Mouse (Mus musculus): Measurements from ENCODE around the gene Bloc1s2. TPM values are rescaled to one million over a fixed set of nuclear protein-coding genes. Genes with fewer than 3 reads are reported as not detected.

Bloc1s2 gene
- polyA plus RNA-seq, 1 experiment: 70.4 TPM

DNA sequence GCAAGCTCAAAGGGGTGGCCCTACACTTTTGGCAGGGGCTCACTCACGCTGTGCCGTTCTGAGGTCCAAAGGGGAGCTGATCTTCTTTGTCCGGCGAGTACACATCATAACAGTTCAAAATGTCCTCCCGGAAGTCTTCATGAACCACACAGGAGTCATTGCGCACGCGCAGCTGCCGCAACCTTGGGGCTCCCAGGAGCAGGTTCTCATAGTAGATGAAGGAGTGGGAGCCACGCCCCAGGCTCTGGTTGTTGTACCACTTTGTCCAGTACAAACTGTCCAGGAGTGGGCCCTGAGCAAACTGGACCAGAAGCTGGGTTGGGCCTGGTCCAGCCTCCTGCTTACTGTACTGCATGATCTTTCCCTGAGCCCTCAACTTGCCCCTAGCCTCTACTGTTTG, 10.8 kb upstream of the Bloc1s2 start:
- Histone ChIP-seq H3K27me3 (ENCODE audit: control insufficient read depth, insufficient read depth, insufficient read length) (peaks cover 29% of the 10 kb centered on the region), H3K79me2 (ENCODE audit: control insufficient read depth, insufficient read depth) (no peaks in the 10 kb centered on the region), H3K4me3 (ENCODE audit: insufficient read depth, poor library complexity, severe bottlenecking) (no peak overlapping the region), H3ac (ENCODE audit: control insufficient read depth, insufficient read length, low read depth) (no peak overlapping the region), H3K79me3 (ENCODE audit: low read depth) (no peaks in the 10 kb centered on the region), H3K36me3 (ENCODE audit: control insufficient read depth, insufficient read depth) (no peaks in the 10 kb centered on the region)
- no peak for TF ChIP-seq MAX (IDR thresholded peaks at IDR 0.05)
- no peak for TF ChIP-seq FOSL1 (IDR thresholded peaks at IDR 0.05; ENCODE audit: insufficient read depth, low read length, poor library complexity, severe bottlenecking)
- no peak for TF ChIP-seq CEBPB (IDR thresholded peaks at IDR 0.05; ENCODE audit: low read depth)
- TF ChIP-seq USF1 (IDR thresholded peaks at IDR 0.05; ENCODE audit: low read depth): no peak
- TF ChIP-seq MYOD1 (IDR thresholded peaks at IDR 0.05; ENCODE audit: control insufficient read depth, insufficient read length, low read depth): no peak
- TF ChIP-seq CTCF (IDR thresholded peaks at IDR 0.05; ENCODE audit: control insufficient read depth, insufficient read depth, insufficient read length): no peak
- TF ChIP-seq MYOG (IDR thresholded peaks at IDR 0.05; ENCODE audit: control insufficient read depth, extremely low read depth, insufficient read length): no peak

DNA sequence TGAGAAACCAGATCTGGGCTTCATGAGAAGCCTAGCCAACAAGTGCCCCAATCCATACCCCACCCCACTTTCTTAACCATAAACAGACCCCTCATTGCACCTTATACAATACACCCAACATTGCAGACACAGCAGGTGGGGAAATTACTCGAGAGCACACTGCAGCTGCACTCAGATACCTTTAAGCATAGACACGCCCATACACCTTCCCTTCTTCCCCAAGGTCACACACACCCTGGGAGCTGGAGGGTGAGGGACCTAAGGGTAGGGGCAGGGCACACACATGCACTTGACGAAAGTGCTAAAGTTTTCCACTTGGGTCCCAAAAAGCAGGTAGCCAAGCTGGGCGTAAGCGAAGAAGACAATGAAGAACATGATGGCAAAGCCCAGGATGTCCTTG, 7.5 kb upstream of the Bloc1s2 start:
- H3K36me3 ChIP-seq (ENCODE audit: control insufficient read depth, insufficient read depth): no peaks in the 10 kb centered on the region
- no peaks in the 10 kb centered on the region for H3K79me3 ChIP-seq (ENCODE audit: low read depth)
- H3K4me3 ChIP-seq (ENCODE audit: insufficient read depth, poor library complexity, severe bottlenecking): no peak overlapping the region
- peaks cover 34% of the 10 kb centered on the region for H3K27me3 ChIP-seq (ENCODE audit: control insufficient read depth, insufficient read depth, insufficient read length)
- H3ac ChIP-seq (ENCODE audit: control insufficient read depth, insufficient read length, low read depth): no peak overlapping the region
- TF ChIP-seq FOSL1 (IDR thresholded peaks at IDR 0.05; ENCODE audit: insufficient read depth, low read length, poor library complexity, severe bottlenecking) (no peak), USF1 (IDR thresholded peaks at IDR 0.05; ENCODE audit: low read depth) (no peak), CEBPB (IDR thresholded peaks at IDR 0.05; ENCODE audit: low read depth) (no peak), MYOG (IDR thresholded peaks at IDR 0.05; ENCODE audit: control insufficient read depth, extremely low read depth, insufficient read length) (no peak), MAX (IDR thresholded peaks at IDR 0.05) (no peak), MYOD1 (IDR thresholded peaks at IDR 0.05; ENCODE audit: control insufficient read depth, insufficient read length, low read depth) (no peak), CTCF (IDR thresholded peaks at IDR 0.05; ENCODE audit: control insufficient read depth, insufficient read depth, insufficient read length) (no peak)
- no peaks in the 10 kb centered on the region for H3K79me2 ChIP-seq (ENCODE audit: control insufficient read depth, insufficient read depth)

DNA sequence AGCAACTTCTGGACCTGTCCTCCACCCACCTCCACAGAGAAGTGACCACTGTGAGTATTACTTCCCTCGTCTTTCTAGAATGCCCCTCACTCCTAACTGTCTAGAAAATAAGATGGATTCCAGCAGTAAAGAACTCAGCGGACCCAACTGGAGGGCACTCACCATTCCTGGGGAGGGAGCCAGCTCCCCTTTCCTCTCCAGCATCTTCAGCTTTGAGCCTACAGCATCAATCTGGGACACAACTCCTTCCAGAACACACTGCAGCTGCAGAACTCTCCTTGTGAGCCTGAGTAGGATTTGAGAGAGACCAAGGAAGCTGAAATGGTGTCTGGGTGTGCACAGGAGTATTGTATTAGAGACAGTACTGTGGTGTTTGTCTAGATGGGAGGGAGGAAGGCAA, 2.7 kb upstream of the Bloc1s2 start:
- H3K36me3 ChIP-seq (ENCODE audit: control insufficient read depth, insufficient read depth): peaks cover 12% of the 10 kb centered on the region
- H3ac ChIP-seq (ENCODE audit: control insufficient read depth, insufficient read length, low read depth): no peak overlapping the region
- TF ChIP-seq MAX (IDR thresholded peaks at IDR 0.05) (no peak), USF1 (IDR thresholded peaks at IDR 0.05; ENCODE audit: low read depth) (no peak), CEBPB (IDR thresholded peaks at IDR 0.05; ENCODE audit: low read depth) (no peak), MYOD1 (IDR thresholded peaks at IDR 0.05; ENCODE audit: control insufficient read depth, insufficient read length, low read depth) (no peak), FOSL1 (IDR thresholded peaks at IDR 0.05; ENCODE audit: insufficient read depth, low read length, poor library complexity, severe bottlenecking) (no peak), MYOG (IDR thresholded peaks at IDR 0.05; ENCODE audit: control insufficient read depth, extremely low read depth, insufficient read length) (no peak), CTCF (IDR thresholded peaks at IDR 0.05; ENCODE audit: control insufficient read depth, insufficient read depth, insufficient read length) (no peak)
- peaks cover 22% of the 10 kb centered on the region for H3K79me2 ChIP-seq (ENCODE audit: control insufficient read depth, insufficient read depth)
- peaks cover 11% of the 10 kb centered on the region for H3K79me3 ChIP-seq (ENCODE audit: low read depth)
- no peak overlapping the region for H3K4me3 ChIP-seq (ENCODE audit: insufficient read depth, poor library complexity, severe bottlenecking)
- peaks cover 15% of the 10 kb centered on the region for H3K27me3 ChIP-seq (ENCODE audit: control insufficient read depth, insufficient read depth, insufficient read length)

DNA sequence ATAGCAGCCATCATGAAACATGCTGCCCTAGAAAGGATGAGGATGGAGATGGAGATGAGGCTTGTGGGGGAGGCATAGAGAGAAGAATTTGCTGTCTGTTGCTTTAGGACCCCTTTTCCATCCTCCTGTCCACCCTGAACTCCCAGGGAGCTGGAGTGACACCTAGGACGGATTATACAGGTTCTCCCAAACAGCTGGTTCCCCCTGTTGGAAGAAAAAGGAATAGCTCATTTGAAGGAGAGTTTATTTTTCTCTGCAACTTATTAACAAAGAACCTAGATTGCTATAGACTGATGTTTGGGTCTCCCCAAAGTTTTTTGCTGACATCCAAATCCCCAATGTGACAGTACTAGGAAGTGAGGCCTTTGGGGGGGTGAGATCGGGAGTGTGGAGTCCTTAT, 2.1 kb upstream of the Bloc1s2 start:
- H3K27me3 ChIP-seq (ENCODE audit: control insufficient read depth, insufficient read depth, insufficient read length): peaks cover 11% of the 10 kb centered on the region
- H3K4me3 ChIP-seq (ENCODE audit: insufficient read depth, poor library complexity, severe bottlenecking): no peak overlapping the region
- TF ChIP-seq CTCF (IDR thresholded peaks at IDR 0.05; ENCODE audit: control insufficient read depth, insufficient read depth, insufficient read length): no peak
- TF ChIP-seq CEBPB (IDR thresholded peaks at IDR 0.05; ENCODE audit: low read depth): no peak
- no peak for TF ChIP-seq MYOD1 (IDR thresholded peaks at IDR 0.05; ENCODE audit: control insufficient read depth, insufficient read length, low read depth)
- TF ChIP-seq MYOG (IDR thresholded peaks at IDR 0.05; ENCODE audit: control insufficient read depth, extremely low read depth, insufficient read length): no peak
- no peak for TF ChIP-seq MAX (IDR thresholded peaks at IDR 0.05)
- TF ChIP-seq FOSL1 (IDR thresholded peaks at IDR 0.05; ENCODE audit: insufficient read depth, low read length, poor library complexity, severe bottlenecking): no peak
- H3K36me3 ChIP-seq (ENCODE audit: control insufficient read depth, insufficient read depth): peaks cover 18% of the 10 kb centered on the region
- no peak overlapping the region for H3ac ChIP-seq (ENCODE audit: control insufficient read depth, insufficient read length, low read depth)
- peaks cover 28% of the 10 kb centered on the region for H3K79me2 ChIP-seq (ENCODE audit: control insufficient read depth, insufficient read depth)
- H3K79me3 ChIP-seq (ENCODE audit: low read depth): peaks cover 13% of the 10 kb centered on the region

DNA sequence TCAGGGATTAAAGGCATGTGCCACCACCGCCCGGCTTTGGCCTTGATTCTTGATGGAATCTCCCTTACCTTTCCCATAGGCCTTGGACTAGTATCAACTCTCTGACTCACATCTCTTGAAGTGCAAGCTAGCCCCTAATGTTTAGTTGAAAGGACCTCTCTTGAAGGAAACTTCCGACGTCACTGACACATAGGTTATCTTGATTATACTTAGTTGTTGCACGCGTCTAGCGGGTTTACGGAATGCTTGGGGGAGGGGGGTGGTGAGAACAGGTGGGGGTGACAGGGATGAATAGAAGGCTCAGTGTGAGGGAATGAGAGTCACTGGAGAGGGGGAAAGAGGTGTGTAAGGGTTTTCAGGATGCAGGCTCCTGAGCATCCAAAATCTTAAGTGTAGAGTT, 705 bp upstream of the Bloc1s2 start:
- H3K79me3 ChIP-seq (ENCODE audit: low read depth): peaks cover 13% of the 10 kb centered on the region
- peaks cover 31% of the 10 kb centered on the region for H3K36me3 ChIP-seq (ENCODE audit: control insufficient read depth, insufficient read depth)
- peaks cover 28% of the 10 kb centered on the region for H3K79me2 ChIP-seq (ENCODE audit: control insufficient read depth, insufficient read depth)
- H3K4me3 ChIP-seq (ENCODE audit: insufficient read depth, poor library complexity, severe bottlenecking): no peak overlapping the region
- no peak for TF ChIP-seq USF1 (IDR thresholded peaks at IDR 0.05; ENCODE audit: low read depth)
- TF ChIP-seq CEBPB (IDR thresholded peaks at IDR 0.05; ENCODE audit: low read depth): no peak
- no peak for TF ChIP-seq FOSL1 (IDR thresholded peaks at IDR 0.05; ENCODE audit: insufficient read depth, low read length, poor library complexity, severe bottlenecking)
- no peak for TF ChIP-seq MYOD1 (IDR thresholded peaks at IDR 0.05; ENCODE audit: control insufficient read depth, insufficient read length, low read depth)
- TF ChIP-seq CTCF (IDR thresholded peaks at IDR 0.05; ENCODE audit: control insufficient read depth, insufficient read depth, insufficient read length): no peak
- no peak for TF ChIP-seq MYOG (IDR thresholded peaks at IDR 0.05; ENCODE audit: control insufficient read depth, extremely low read depth, insufficient read length)
- no peak for TF ChIP-seq MAX (IDR thresholded peaks at IDR 0.05)
- H3K27me3 ChIP-seq (ENCODE audit: control insufficient read depth, insufficient read depth, insufficient read length): peaks cover 8% of the 10 kb centered on the region
- no peak overlapping the region for H3ac ChIP-seq (ENCODE audit: control insufficient read depth, insufficient read length, low read depth)

DNA sequence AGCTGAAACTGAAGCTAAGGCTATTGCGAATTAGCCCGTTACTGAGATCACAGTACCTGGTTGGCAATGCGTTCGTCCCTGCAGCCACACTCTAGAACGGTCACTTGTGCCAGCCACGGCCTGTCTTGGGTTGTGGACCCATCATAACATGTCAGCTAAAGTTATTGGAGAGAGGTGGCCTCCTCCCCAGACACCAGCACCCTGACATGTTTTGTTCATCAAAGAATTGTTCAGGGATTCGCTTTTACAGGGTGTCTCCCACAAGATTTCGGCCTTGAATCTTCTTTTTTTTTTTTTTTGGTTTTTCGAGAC, 278 bp upstream of the Bloc1s2 start:
- Histone ChIP-seq H3K79me3 (ENCODE audit: low read depth) (peaks cover 13% of the 10 kb centered on the region), H3K4me3 (ENCODE audit: insufficient read depth, poor library complexity, severe bottlenecking) (no peak overlapping the region), H3K36me3 (ENCODE audit: control insufficient read depth, insufficient read depth) (peaks cover 35% of the 10 kb centered on the region), H3K79me2 (ENCODE audit: control insufficient read depth, insufficient read depth) (peaks cover 28% of the 10 kb centered on the region), H3ac (ENCODE audit: control insufficient read depth, insufficient read length, low read depth) (peak overlapping the region; percentile 44), H3K27me3 (ENCODE audit: control insufficient read depth, insufficient read depth, insufficient read length) (peaks cover 8% of the 10 kb centered on the region)
- TF ChIP-seq USF1 (IDR thresholded peaks at IDR 0.05; ENCODE audit: low read depth): no peak
- TF ChIP-seq CTCF (IDR thresholded peaks at IDR 0.05; ENCODE audit: control insufficient read depth, insufficient read depth, insufficient read length): no peak
- TF ChIP-seq FOSL1 (IDR thresholded peaks at IDR 0.05; ENCODE audit: insufficient read depth, low read length, poor library complexity, severe bottlenecking): no peak
- TF ChIP-seq MAX (IDR thresholded peaks at IDR 0.05): no peak
- TF ChIP-seq MYOD1 (IDR thresholded peaks at IDR 0.05; ENCODE audit: control insufficient read depth, insufficient read length, low read depth): no peak
- no peak for TF ChIP-seq CEBPB (IDR thresholded peaks at IDR 0.05; ENCODE audit: low read depth)
- no peak for TF ChIP-seq MYOG (IDR thresholded peaks at IDR 0.05; ENCODE audit: control insufficient read depth, extremely low read depth, insufficient read length)
